Mouse (Mus musculus) neural tube, embryonic 12.5 days (tissue): ENCODE measurements around the gene Micu1. TPM values are rescaled to one million over a fixed set of nuclear protein-coding genes. Genes with fewer than 3 reads are reported as not detected.

Source experiments
- ATAC-seq: fragments of 200-750 bp; cut with Nextera tagmentation; 2 replicates; pipeline ENCODE4 v1.8.0; 2017; ENCODE audit warnings: low read depth, mild to moderate bottlenecking, moderate TSS enrichment, moderate library complexity; ENCODE audit not compliant: low FRiP score
- H3K27ac ChIP-seq: fragments of 300-500 bp; sonication (generic); 2 replicates; pipeline ENCODE4 v1.5.1; 2016
- H3K27me3 ChIP-seq: fragments of 300-500 bp; sonication (generic); replicated peaks from 2 replicates; pipeline ENCODE4 v1.6.1; 2016; ENCODE audit warnings: mild to moderate bottlenecking
- H3K36me3 ChIP-seq: fragments of 300-500 bp; sonication (generic); 2 replicates; pipeline ENCODE4 v1.6.1; 2016; ENCODE audit warnings: mild to moderate bottlenecking
- H3K4me1 ChIP-seq: fragments of 300-500 bp; sonication (generic); 2 replicates; pipeline ENCODE4 v1.6.1; 2016
- H3K4me2 ChIP-seq: fragments of 300-500 bp; sonication (generic); replicated peaks from 2 replicates; pipeline ENCODE4 v1.6.1; 2016; ENCODE audit warnings: mild to moderate bottlenecking
- H3K4me3 ChIP-seq: fragments of 300-500 bp; sonication (generic); 2 replicates; pipeline ENCODE4 v1.5.1; 2016
- H3K9ac ChIP-seq: fragments of 300-500 bp; sonication (generic); 2 replicates; pipeline ENCODE4 v1.6.1; 2016; ENCODE audit warnings: mild to moderate bottlenecking
- H3K9me3 ChIP-seq: fragments of 300-500 bp; sonication (generic); 2 replicates; pipeline ENCODE4 v1.6.1; 2016; ENCODE audit warnings: mild to moderate bottlenecking
- WGBS: fragments of 180-500 bp; shearing (Covaris S2); methylation state at CpG from one replicate; pipeline ENCODE4 v1.1.7; 2016; 5-methylcytosine and 5-hydroxymethylcytosine counted together
- polyA plus RNA-seq: library from polyadenylated mRNA; unstranded; fragments of >200 nt; fragmentation: Nextera tagmentation; extraction: Ambion mirVana; gene quantifications from 2 replicates; pipeline ENCODE4 v1.2.1, GENCODE M21; 2016

The Micu1 gene
- polyA plus RNA-seq, 1 experiment from 2014 or later, result 75.6 TPM

- no peak; the same call in 1 of the 2 replicates for ATAC-seq
- no peak overlapping the region for H3K4me3 ChIP-seq
- H3K9me3 ChIP-seq, result no peaks in the 10 kb centered on the region
- whole genome bisulfite sequencing, result 48% methylated on average over 3 of the region's 3 CpGs
- H3K27me3 ChIP-seq, result no peaks in the 10 kb centered on the region; the same call in 1 of the 2 replicates
- H3K9ac ChIP-seq, result peak overlapping the region; percentile 33
- H3K36me3 ChIP-seq, result peaks cover 42% of the 10 kb centered on the region
- H3K4me1 ChIP-seq, result peaks cover 61% of the 10 kb centered on the region
- peak overlapping the region; percentile 51 for H3K27ac ChIP-seq
- H3K4me2 ChIP-seq, result peak overlapping the region; percentile 39
These were observed 194.6 kb downstream of the Micu1 start for GRCm38 (mm10) chr10:59896911-59897331.

DNA sequence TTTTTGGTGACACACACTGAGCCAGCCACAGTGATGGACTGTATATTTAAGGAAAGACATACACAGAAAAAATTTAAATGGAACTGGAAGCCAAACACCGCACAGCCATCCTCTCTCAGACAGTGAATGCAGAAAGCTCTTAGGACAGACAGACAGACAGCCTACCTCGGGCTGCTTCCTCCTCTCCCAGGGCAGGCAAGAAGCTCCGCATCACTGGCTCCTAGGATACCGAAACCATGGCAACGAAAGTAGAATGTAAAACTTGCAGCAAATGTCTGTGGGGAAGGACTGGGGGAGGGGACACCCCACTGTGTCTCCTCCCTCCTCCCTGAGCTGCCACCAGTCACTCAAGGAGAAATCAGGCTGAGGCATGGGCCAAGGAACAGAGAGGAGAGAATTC lies 195.2 kb downstream of the Micu1 start:
- Histone ChIP-seq H3K4me2 (peak overlapping the region; percentile 39), H3K9me3 (no peaks in the 10 kb centered on the region), H3K27ac (peak overlapping the region; percentile 51), H3K4me1 (peaks cover 67% of the 10 kb centered on the region), H3K27me3 (no peaks in the 10 kb centered on the region; the same call in 1 of the 2 replicates), H3K36me3 (peaks cover 37% of the 10 kb centered on the region), H3K4me3 (no peak overlapping the region), H3K9ac (peak overlapping the region; percentile 33; the same call in 1 of the 2 replicates)
- peak; percentile 4; the same call in 1 of the 2 replicates for ATAC-seq
- WGBS, result 18% methylated on average over 5 of the region's 5 CpGs

DNA sequence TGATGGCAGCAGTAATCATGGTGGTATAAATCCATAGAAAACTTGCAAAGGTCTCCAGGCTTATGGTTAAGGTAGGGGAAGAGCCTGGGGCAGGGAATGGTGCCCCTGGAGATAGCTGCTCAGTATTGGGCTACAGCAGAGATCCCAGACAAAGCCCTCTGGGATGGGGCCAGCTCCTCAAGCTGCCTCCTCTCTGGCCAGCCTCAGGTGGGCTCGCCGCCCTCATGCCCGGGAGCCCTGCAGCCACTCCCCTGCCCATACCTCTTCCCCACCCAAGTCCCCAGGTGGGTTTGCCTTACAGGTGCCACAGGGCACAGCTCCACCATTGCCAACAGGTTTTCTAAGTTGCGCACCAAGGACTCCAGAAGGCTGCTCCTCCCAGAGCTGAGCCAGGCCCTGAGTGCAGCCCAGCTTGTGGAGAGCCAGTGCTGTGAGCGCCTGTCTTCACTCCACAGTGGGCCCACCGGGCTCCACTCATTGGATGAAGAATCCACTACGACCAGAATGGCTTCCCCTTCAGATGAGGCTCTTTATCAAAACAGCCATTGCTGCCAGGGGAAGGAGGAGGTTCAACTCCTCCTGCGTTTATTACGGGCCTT lies 196.0 kb downstream of the Micu1 start:
- Histone ChIP-seq H3K27me3 (no peaks in the 10 kb centered on the region; the same call in 1 of the 2 replicates), H3K9ac (no peak overlapping the region), H3K27ac (peak overlapping the region; percentile 98; the same call in 1 of the 2 replicates), H3K4me3 (no peak overlapping the region), H3K4me1 (peaks cover 74% of the 10 kb centered on the region), H3K4me2 (no peak overlapping the region), H3K9me3 (no peaks in the 10 kb centered on the region), H3K36me3 (peaks cover 33% of the 10 kb centered on the region)
- ATAC-seq, result no peak
- 47% methylated on average over 9 of the region's 9 CpGs for WGBS

DNA sequence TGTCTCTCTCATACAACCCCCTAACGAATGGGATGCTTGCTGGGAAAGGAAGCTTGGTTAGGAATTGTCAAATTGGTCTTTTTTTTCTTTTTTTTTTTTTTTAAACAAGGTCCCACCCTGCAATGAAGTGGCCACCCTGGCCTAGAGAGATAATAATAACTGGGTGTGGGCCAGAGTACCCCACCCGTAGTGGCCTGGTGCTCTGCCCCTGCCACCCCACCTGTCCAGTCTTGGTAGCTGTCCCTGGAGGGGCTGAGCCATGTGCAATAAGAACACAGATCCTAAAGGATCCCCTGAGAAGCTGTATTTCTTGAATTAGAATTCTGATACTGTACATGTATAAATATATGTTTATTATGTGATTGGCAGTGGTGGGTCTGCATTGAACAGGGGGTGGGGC lies 196.7 kb downstream of the Micu1 start:
- H3K4me2 ChIP-seq, result peak overlapping the region; percentile 49
- no peaks in the 10 kb centered on the region; the same call in 1 of the 2 replicates for H3K27me3 ChIP-seq
- 23% methylated on average over 2 of the region's 2 CpGs for WGBS
- no peak for ATAC-seq
- H3K9ac ChIP-seq, result peak overlapping the region; percentile 44; the same call in 1 of the 2 replicates
- peaks cover 77% of the 10 kb centered on the region for H3K4me1 ChIP-seq
- H3K36me3 ChIP-seq, result peaks cover 27% of the 10 kb centered on the region
- no peaks in the 10 kb centered on the region for H3K9me3 ChIP-seq
- H3K4me3 ChIP-seq, result no peak overlapping the region
- peak overlapping the region; percentile 98 for H3K27ac ChIP-seq

GRCm38 (mm10) chr10:59899341-59900173 lies 197.3 kb downstream of the Micu1 start:
- peaks cover 22% of the 10 kb centered on the region for H3K36me3 ChIP-seq
- no peaks in the 10 kb centered on the region for H3K9me3 ChIP-seq
- ATAC-seq, result peak; percentile 92
- H3K27me3 ChIP-seq, result no peaks in the 10 kb centered on the region; the same call in 1 of the 2 replicates
- no peak overlapping the region for H3K4me3 ChIP-seq
- peak overlapping the region; percentile 49 for H3K4me2 ChIP-seq
- H3K4me1 ChIP-seq, result peaks cover 77% of the 10 kb centered on the region
- H3K9ac ChIP-seq, result peak overlapping the region; percentile 44; the same call in 1 of the 2 replicates
- H3K27ac ChIP-seq, result peak overlapping the region; percentile 98
- 7% methylated on average over 21 of the region's 21 CpGs for WGBS

DNA sequence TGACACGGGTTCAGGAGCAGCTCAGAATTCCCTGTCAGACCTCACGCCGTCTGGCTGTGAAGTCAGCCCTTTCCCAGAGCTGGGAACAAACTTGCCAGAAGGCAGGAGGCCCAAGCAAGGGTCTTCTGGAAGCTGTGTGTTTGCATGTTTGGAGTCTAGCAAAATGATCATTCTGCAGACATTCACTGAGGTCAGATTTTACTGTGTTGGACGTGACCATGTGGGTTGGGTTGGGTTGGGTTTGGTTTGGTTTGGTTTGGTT lies 197.8 kb downstream of the Micu1 start:
- WGBS, result 45% methylated on average over 4 of the region's 4 CpGs
- no peaks in the 10 kb centered on the region; the same call in 1 of the 2 replicates for H3K27me3 ChIP-seq
- H3K4me2 ChIP-seq, result peak overlapping the region; percentile 49
- ATAC-seq, result no peak
- peak overlapping the region; percentile 98 for H3K27ac ChIP-seq
- H3K4me3 ChIP-seq, result no peak overlapping the region
- H3K9me3 ChIP-seq, result no peaks in the 10 kb centered on the region
- peaks cover 21% of the 10 kb centered on the region for H3K36me3 ChIP-seq
- 0 out of 2 replicates have a peak overlapping the region, but pooled peaks have one; percentile 1 for H3K9ac ChIP-seq
- peaks cover 74% of the 10 kb centered on the region for H3K4me1 ChIP-seq

- no peak overlapping the region for H3K4me3 ChIP-seq
- no peaks in the 10 kb centered on the region for H3K9me3 ChIP-seq
- H3K36me3 ChIP-seq, result peaks cover 13% of the 10 kb centered on the region
- H3K27me3 ChIP-seq, result no peaks in the 10 kb centered on the region
- WGBS, result 61% methylated on average over 4 of the region's 4 CpGs
- ATAC-seq, result no peak
- no peak overlapping the region for H3K27ac ChIP-seq
- H3K9ac ChIP-seq, result no peak overlapping the region
- H3K4me2 ChIP-seq, result no peak overlapping the region
- peaks cover 72% of the 10 kb centered on the region for H3K4me1 ChIP-seq
These were observed 198.7 kb downstream of the Micu1 start for GRCm38 (mm10) chr10:59900939-59901338.

DNA sequence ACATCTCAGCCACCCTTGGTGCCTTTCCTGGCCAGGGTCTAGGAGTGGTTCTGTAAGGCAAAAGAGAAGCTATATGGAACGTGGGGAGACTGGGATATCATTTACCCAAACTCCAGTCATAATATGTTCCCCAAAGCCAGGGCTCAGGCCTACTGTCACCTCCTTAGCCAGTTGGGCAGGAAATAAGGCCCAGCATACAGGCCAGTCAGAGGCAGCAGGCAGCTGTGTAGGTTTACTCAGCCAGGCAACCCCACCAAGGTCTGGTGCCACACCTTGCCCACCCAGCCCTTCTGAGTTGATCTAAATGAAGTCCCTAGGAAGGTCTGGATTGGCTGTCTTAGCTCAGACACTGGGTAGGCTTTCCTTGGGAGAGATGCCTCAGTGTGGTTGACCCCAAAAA lies 199.2 kb downstream of the Micu1 start:
- WGBS, result 89% methylated on average over 1 of the region's 1 CpGs
- no peak overlapping the region for H3K4me3 ChIP-seq
- H3K9me3 ChIP-seq, result no peaks in the 10 kb centered on the region
- H3K36me3 ChIP-seq, result peaks cover 8% of the 10 kb centered on the region
- no peak overlapping the region for H3K9ac ChIP-seq
- no peak for ATAC-seq
- no peak overlapping the region for H3K27ac ChIP-seq
- no peaks in the 10 kb centered on the region for H3K27me3 ChIP-seq
- H3K4me2 ChIP-seq, result no peak overlapping the region
- H3K4me1 ChIP-seq, result peaks cover 67% of the 10 kb centered on the region

DNA sequence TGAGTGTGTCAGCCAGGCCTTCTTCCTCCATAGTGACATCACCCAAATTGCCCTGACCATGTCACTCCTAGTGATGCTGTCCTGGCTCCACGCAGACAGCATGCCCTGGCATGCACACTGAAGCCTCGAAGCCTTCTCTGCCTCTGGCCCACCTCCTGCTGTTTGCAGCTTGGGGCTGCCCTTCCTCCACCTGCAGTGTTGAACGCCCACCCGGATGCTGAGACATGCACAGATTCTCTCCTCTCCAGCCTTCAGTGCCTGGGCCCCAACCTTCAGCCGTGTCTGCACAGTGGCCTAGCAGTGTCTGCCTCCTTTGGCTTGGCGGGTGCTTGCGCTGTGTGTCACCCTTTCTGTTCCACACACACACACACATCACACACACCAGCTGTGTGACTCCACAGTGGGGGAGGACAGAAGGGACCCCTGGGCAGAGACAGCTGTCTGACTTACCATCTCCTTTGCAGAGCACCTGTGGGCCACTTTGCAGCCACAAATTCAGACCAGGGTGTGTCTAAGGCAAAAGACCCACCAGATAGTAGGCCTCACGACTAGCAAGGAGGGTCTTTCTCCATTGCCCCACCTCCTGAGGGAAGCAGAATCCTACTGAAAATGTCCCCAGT lies 199.8 kb downstream of the Micu1 start:
- Histone ChIP-seq H3K27me3 (no peaks in the 10 kb centered on the region), H3K4me1 (peaks cover 61% of the 10 kb centered on the region), H3K27ac (no peak overlapping the region), H3K4me3 (no peak overlapping the region), H3K4me2 (no peak overlapping the region), H3K36me3 (0 out of 2 replicates have a peak, but pooled peaks cover 3% of the 10 kb centered on the region), H3K9ac (no peak overlapping the region), H3K9me3 (no peaks in the 10 kb centered on the region)
- WGBS, result 71% methylated on average over 8 of the region's 8 CpGs
- no peak for ATAC-seq

DNA sequence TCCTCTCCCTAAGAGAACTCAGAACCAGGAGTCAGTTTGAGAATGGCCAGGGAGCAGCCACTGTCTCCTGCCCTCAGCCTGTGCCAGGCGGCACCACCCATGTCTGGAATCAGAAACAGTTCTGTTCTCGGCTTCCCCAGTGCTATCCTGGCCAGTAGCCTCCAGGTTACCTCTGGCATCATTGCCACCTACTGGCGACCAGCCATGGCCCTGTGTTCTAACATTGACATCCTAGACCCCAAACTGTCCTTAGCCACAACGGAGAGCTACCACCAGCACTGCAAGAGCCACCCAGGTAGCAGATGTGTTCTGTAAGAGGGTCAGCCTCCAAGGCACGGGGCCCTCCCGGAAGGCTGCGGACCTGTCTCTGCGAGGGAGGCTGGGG lies 200.3 kb downstream of the Micu1 start:
- Histone ChIP-seq H3K9me3 (no peaks in the 10 kb centered on the region), H3K27me3 (no peaks in the 10 kb centered on the region), H3K4me1 (peaks cover 61% of the 10 kb centered on the region), H3K4me3 (no peak overlapping the region), H3K27ac (no peak overlapping the region), H3K9ac (no peak overlapping the region), H3K4me2 (no peak overlapping the region), H3K36me3 (0 out of 2 replicates have a peak, but pooled peaks cover 3% of the 10 kb centered on the region)
- 70% methylated on average over 8 of the region's 8 CpGs for WGBS
- ATAC-seq, result no peak

DNA sequence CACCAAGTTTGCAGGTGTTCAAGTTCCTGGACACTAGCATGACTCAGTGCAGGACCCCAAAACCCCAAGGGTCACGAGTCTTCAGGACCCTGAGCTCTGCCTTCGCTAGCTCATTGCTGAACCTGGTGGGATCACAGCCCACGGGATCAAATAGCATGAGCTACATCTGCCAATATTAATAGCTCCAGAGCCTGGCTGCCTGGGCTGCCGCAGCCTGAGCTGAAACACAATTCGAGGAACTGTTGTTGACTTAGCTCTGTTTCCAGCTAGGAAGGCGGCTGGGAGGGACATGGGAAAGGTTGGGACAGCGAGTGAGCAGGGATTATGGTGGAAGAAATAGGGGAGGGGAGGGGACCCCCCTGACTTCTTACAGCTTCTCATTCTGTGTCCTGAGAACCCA lies 200.9 kb downstream of the Micu1 start:
- 0 out of 2 replicates have a peak, but pooled peaks cover 3% of the 10 kb centered on the region for H3K36me3 ChIP-seq

DNA sequence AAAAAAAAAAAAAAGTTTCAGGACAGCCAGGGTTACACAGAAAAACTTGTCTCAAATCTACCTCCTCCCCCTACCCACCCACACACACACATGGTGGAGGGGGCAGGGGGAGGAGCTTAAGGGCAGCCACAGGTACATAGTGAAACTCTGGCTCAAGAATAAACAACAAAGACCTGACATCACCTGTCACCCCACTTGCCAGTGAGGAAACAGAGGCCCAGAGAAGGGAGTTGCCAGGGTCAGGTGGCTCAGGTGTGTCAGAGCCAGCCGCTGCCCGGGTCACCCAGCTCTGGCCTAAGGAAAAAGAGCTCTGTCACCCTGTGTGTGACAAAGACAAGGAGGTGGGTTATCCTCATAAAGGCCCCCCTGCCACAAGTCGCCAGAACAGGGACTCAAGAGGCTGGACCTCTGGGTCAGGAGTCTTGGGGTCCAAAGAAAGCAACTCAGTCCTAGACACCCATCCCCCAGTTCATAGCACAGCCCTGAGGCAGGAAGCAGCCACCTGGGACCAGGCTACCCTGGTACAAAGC lies 204.9 kb downstream of the Micu1 start:
- H3K36me3 ChIP-seq, result no peaks in the 10 kb centered on the region
- no peaks in the 10 kb centered on the region for H3K27me3 ChIP-seq
- 78% methylated on average over 3 of the region's 3 CpGs for WGBS
- no peak for ATAC-seq
- H3K9me3 ChIP-seq, result no peaks in the 10 kb centered on the region
- H3K9ac ChIP-seq, result no peak overlapping the region
- H3K4me1 ChIP-seq, result peaks cover 49% of the 10 kb centered on the region
- no peak overlapping the region for H3K4me2 ChIP-seq
- H3K4me3 ChIP-seq, result no peak overlapping the region
- H3K27ac ChIP-seq, result no peak overlapping the region

More for the DNA sequence above, 200.9 kb downstream of the Micu1 start:
- H3K4me2 ChIP-seq, result no peak overlapping the region
- H3K4me3 ChIP-seq, result no peak overlapping the region
- no peak overlapping the region; the same call in 1 of the 2 replicates for H3K27ac ChIP-seq
- no peak overlapping the region for H3K9ac ChIP-seq
- H3K27me3 ChIP-seq, result no peaks in the 10 kb centered on the region
- WGBS, result 59% methylated on average over 7 of the region's 7 CpGs
- ATAC-seq, result no peak
- H3K4me1 ChIP-seq, result peaks cover 62% of the 10 kb centered on the region
- no peaks in the 10 kb centered on the region for H3K9me3 ChIP-seq
